Mouse (Mus musculus) hindbrain, embryonic 14.5 days (tissue): ENCODE measurements around the gene Hoxc10. TPM values are rescaled to one million over a fixed set of nuclear protein-coding genes. Genes with fewer than 3 reads are reported as not detected.

Source experiments
- ATAC-seq: fragments of 200-750 bp; cut with Nextera tagmentation; 2 replicates; pipeline ENCODE4 v1.8.0; 2017; ENCODE audit warnings: moderate number of reproducible peaks, mild to moderate bottlenecking, moderate TSS enrichment, moderate library complexity; ENCODE audit not compliant: low FRiP score
- DNase-seq: peaks from one replicate; pipeline ENCODE4 v3.0.0-alpha.2; 2015; ENCODE audit warnings: low spot score
- H3K27ac ChIP-seq: fragments of 300-500 bp; sonication (generic); 2 replicates; pipeline ENCODE4 v1.5.1; 2014; ENCODE audit warnings: mild to moderate bottlenecking, moderate library complexity
- H3K27me3 ChIP-seq: fragments of 300-500 bp; sonication (generic); 2 replicates; pipeline ENCODE4 v1.6.1; 2014; ENCODE audit warnings: mild to moderate bottlenecking, low read length, mixed read lengths; ENCODE audit not compliant: control insufficient read depth, insufficient read depth
- H3K36me3 ChIP-seq: fragments of 300-500 bp; sonication (generic); replicated peaks from 2 replicates; pipeline ENCODE4 v1.6.1; 2014; ENCODE audit not compliant: control insufficient read depth, insufficient read depth
- H3K4me1 ChIP-seq: fragments of 300-500 bp; sonication (generic); replicated peaks from 2 replicates; pipeline ENCODE4 v1.6.1; 2014; ENCODE audit warnings: antibody characterized with exemption, low read length, mixed read lengths; ENCODE audit not compliant: control insufficient read depth, insufficient read depth
- H3K4me2 ChIP-seq: fragments of 300-500 bp; sonication (generic); replicated peaks from 2 replicates; pipeline ENCODE4 v1.6.1; 2014; ENCODE audit warnings: mild to moderate bottlenecking, moderate library complexity
- H3K4me3 ChIP-seq: fragments of 300-500 bp; sonication (generic); replicated peaks from 2 replicates; pipeline ENCODE4 v1.5.1; 2014; ENCODE audit warnings: mild to moderate bottlenecking, low read length
- H3K9ac ChIP-seq: fragments of 300-500 bp; sonication (generic); 2 replicates; pipeline ENCODE4 v1.6.1; 2014
- H3K9me3 ChIP-seq: fragments of 300-500 bp; sonication (generic); 2 replicates; pipeline ENCODE4 v1.6.1; 2016; ENCODE audit warnings: low read length; ENCODE audit not compliant: control insufficient read depth
- WGBS: fragments of 180-500 bp; shearing (Covaris S2); extraction: QIAGEN DNeasy Blood & Tissue Kit; methylation state at CpG from one replicate; pipeline ENCODE4 v1.1.7; 2014; 5-methylcytosine and 5-hydroxymethylcytosine counted together
- polyA plus RNA-seq: library from polyadenylated mRNA; unstranded; fragments of >200 nt; fragmentation: Nextera tagmentation; extraction: Ambion mirVana; gene quantifications from 2 replicates; pipeline ENCODE4 v1.2.1, GENCODE M21; 2014

Gene Hoxc10
- polyA plus RNA-seq, 1 experiment from 2014 or later: not detected

- Histone ChIP-seq H3K4me1 (no peaks in the 10 kb centered on the region), H3K9me3 (no peaks in the 10 kb centered on the region), H3K4me2 (peak overlapping the region; percentile 26), H3K36me3 (no peaks in the 10 kb centered on the region), H3K27ac (no peak overlapping the region), H3K27me3 (peaks cover 100% of the 10 kb centered on the region), H3K9ac (no peak overlapping the region), H3K4me3 (peak overlapping the region; percentile 6)
- WGBS: under 1% methylated on average over 86 of the region's 88 CpGs
- DNase-seq (no peak), ATAC-seq (no peak)
These were observed 15.0 kb downstream of the Hoxc10 start for GRCm38 (mm10) chr15:102981379-102982288.

GRCm38 (mm10) chr15:102983716-102984115 is 17.1 kb downstream of the Hoxc10 start:
- no peak for DNase-seq
- peaks cover 100% of the 10 kb centered on the region for H3K27me3 ChIP-seq
- no peaks in the 10 kb centered on the region for H3K4me1 ChIP-seq
- H3K9me3 ChIP-seq: no peaks in the 10 kb centered on the region
- no peaks in the 10 kb centered on the region for H3K36me3 ChIP-seq
- ATAC-seq: no peak
- H3K4me2 ChIP-seq: no peak overlapping the region
- no peak overlapping the region for H3K9ac ChIP-seq
- no peak overlapping the region for H3K4me3 ChIP-seq
- WGBS: 3% methylated on average over 12 of the region's 12 CpGs
- no peak overlapping the region for H3K27ac ChIP-seq

GRCm38 (mm10) chr15:102984521-102984920 is 17.9 kb downstream of the Hoxc10 start:
- Histone ChIP-seq H3K27me3 (peaks cover 100% of the 10 kb centered on the region), H3K4me3 (no peak overlapping the region), H3K27ac (no peak overlapping the region), H3K36me3 (no peaks in the 10 kb centered on the region), H3K9ac (no peak overlapping the region), H3K9me3 (no peaks in the 10 kb centered on the region), H3K4me2 (no peak overlapping the region), H3K4me1 (no peaks in the 10 kb centered on the region)
- 1% methylated on average over 10 of the region's 10 CpGs for whole genome bisulfite sequencing
- DNase-seq (no peak), ATAC-seq (no peak)

- Histone ChIP-seq H3K27me3 (peaks cover 100% of the 10 kb centered on the region), H3K27ac (no peak overlapping the region), H3K4me2 (no peak overlapping the region), H3K9me3 (no peaks in the 10 kb centered on the region), H3K36me3 (no peaks in the 10 kb centered on the region), H3K4me3 (no peak overlapping the region), H3K4me1 (no peaks in the 10 kb centered on the region), H3K9ac (no peak overlapping the region)
- DNase-seq (no peak), ATAC-seq (no peak)
- 2% methylated on average over 3 of the region's 3 CpGs for WGBS
These were observed 18.3 kb downstream of the Hoxc10 start for GRCm38 (mm10) chr15:102984925-102985324.

- H3K4me1 ChIP-seq: no peaks in the 10 kb centered on the region
- peaks cover 100% of the 10 kb centered on the region for H3K27me3 ChIP-seq
- WGBS: 3% methylated on average over 21 of the region's 21 CpGs
These were observed 20.7 kb downstream of the Hoxc10 start for GRCm38 (mm10) chr15:102987124-102987833.

GRCm38 (mm10) chr15:102988078-102988477 is 21.5 kb downstream of the Hoxc10 start:
- Histone ChIP-seq H3K4me1 (no peaks in the 10 kb centered on the region), H3K9ac (no peak overlapping the region), H3K4me3 (no peak overlapping the region), H3K27me3 (peaks cover 100% of the 10 kb centered on the region), H3K36me3 (no peaks in the 10 kb centered on the region), H3K9me3 (no peaks in the 10 kb centered on the region), H3K4me2 (no peak overlapping the region), H3K27ac (no peak overlapping the region)
- ATAC-seq (no peak), DNase-seq (no peak)
- WGBS: 15% methylated on average over 5 of the region's 5 CpGs

More at GRCm38 (mm10) chr15:102987124-102987833, 20.7 kb downstream of the Hoxc10 start:
- Histone ChIP-seq H3K36me3 (no peaks in the 10 kb centered on the region), H3K27ac (no peak overlapping the region), H3K4me2 (no peak overlapping the region), H3K4me3 (no peak overlapping the region), H3K9ac (no peak overlapping the region), H3K9me3 (no peaks in the 10 kb centered on the region)
- peak; percentile 97 for DNase-seq
- no peak for ATAC-seq

GRCm38 (mm10) chr15:102990461-102991397 is 24.1 kb downstream of the Hoxc10 start, which contains the start of gene Hoxc8:
Gene Hoxc8 (plus strand): TSS chr15:102990607.
- Histone ChIP-seq H3K27ac (no peak within 1 kb of the TSS), H3K36me3 (no peaks in the 10 kb centered on the region), H3K4me1 (no peaks in the 10 kb centered on the region), H3K4me3 (no peak within 1 kb of the TSS), H3K9ac (no peak within 1 kb of the TSS), H3K4me2 (no peak within 1 kb of the TSS), H3K9me3 (no peaks in the 10 kb centered on the region), H3K27me3 (peaks cover 100% of the 10 kb centered on the region)
- DNase-seq (no peak), ATAC-seq (no peak)
- under 1% methylated on average over 61 of the region's 69 CpGs for WGBS

- no peak overlapping the region for H3K27ac ChIP-seq
- H3K9ac ChIP-seq: no peak overlapping the region
- WGBS: 3% methylated on average over 7 of the region's 7 CpGs
- ATAC-seq: no peak
- no peak overlapping the region for H3K4me2 ChIP-seq
- H3K4me1 ChIP-seq: no peaks in the 10 kb centered on the region
- no peak for DNase-seq
- no peaks in the 10 kb centered on the region for H3K36me3 ChIP-seq
- no peak overlapping the region for H3K4me3 ChIP-seq
- no peaks in the 10 kb centered on the region for H3K9me3 ChIP-seq
- H3K27me3 ChIP-seq: peaks cover 100% of the 10 kb centered on the region
These were observed 25.2 kb downstream of the Hoxc10 start for GRCm38 (mm10) chr15:102991782-102992181.
